Mouse (Mus musculus) embryo, embryonic 11.5 days (tissue): Measurements from ENCODE around the gene Nacc2.
A peak's percentile ranks its signal among the peaks of the same experiment; 100 is the strongest.

ENCODE experiments used
- DNase-seq: peaks from one replicate; pipeline ENCODE4 v3.0.0-alpha.2; 2012; ENCODE audit warnings: low read depth, low spot score

Gene Nacc2

DNA sequence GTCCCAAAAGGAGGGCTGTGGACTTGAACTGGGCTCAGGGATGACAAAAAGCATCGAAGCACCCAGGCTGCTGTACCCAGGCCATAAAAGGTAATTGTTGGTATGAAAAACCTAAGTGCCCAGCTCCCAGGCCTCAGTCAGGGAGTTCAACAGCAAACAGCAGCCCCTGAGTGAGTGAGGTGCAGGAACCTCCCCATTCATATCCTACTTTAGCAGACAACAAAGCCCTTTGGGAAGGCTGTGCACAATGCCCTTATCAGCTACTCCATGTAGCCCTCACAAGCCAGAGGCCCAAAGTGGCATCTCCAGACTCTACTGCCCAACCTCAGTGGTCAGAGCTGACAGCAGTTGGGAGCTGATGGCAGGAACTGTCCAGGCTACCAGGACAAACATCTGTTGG, 23.2 kb downstream of the Nacc2 start:
- no peak for DNase-seq

DNA sequence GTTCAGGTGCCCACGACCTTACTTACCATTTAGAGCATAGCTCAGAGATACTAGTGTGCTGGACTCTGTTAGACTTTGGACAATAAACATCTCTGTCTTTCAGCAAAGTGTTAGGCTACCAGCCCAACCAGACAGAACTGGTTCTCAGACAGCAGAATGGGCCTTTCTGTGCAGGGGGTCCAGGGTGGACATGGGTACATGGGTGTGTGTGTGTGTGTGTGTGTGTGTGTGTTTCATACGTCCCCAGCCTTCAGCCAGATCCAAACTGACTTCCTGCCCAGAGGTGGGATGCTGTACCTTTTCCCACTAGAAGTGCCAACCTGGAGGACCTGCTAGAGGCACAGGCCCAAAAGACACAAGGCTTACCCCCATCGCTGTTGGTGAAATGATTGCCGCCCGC, 23.8 kb downstream of the Nacc2 start:
- no peak for DNase-seq

DNA sequence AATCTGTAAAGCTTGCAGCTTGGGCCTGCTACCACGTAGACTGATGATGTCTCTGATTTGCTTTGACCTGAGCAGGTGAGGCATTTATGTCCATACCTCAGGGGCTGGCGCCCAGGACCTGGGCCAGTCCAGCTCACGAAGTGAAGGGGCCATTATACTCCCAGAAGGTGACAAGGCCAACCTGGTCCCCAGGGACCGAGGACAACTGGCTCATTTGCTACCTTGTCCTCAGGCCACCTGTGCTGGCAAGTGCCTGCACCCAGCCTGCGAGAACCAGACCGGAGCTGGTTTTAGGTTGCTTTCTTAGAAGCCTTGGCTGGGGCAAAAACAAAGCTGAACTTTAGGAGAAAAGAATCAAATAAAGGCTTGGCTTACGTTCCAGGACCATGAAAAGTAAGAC, 29.1 kb downstream of the Nacc2 start:
- no peak for DNase-seq

DNA sequence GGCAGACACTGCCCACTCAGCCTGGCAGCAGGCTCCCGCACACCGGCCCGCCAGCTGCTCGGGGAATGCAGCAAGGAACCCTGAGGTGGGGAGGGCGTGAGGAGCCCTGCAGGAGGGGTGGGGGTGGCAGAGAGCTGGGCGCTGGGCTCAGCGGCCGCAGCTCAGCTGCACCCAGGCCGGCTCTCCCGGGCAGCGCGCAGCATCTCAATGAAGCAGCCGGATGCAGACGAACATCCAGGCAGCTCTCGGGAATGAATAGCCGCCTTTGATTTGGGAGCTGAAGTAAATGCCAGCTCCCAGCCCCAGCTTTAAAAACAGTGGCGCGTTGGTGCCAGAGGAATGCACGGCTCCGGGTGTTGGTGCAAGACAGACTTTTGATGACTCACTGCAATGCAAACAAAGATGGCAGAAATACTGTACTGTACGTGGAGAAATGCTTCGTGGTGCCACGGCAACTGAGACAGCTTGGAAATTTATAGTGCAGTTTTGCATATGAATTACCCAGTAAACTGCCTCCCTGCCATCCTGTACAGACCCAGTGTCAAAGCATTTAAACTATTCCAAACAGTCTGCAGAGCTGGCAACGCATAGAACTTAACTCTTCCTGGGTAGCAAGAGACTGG, 31.1 kb downstream of the Nacc2 start:
- peak; percentile 35 for DNase-seq

DNA sequence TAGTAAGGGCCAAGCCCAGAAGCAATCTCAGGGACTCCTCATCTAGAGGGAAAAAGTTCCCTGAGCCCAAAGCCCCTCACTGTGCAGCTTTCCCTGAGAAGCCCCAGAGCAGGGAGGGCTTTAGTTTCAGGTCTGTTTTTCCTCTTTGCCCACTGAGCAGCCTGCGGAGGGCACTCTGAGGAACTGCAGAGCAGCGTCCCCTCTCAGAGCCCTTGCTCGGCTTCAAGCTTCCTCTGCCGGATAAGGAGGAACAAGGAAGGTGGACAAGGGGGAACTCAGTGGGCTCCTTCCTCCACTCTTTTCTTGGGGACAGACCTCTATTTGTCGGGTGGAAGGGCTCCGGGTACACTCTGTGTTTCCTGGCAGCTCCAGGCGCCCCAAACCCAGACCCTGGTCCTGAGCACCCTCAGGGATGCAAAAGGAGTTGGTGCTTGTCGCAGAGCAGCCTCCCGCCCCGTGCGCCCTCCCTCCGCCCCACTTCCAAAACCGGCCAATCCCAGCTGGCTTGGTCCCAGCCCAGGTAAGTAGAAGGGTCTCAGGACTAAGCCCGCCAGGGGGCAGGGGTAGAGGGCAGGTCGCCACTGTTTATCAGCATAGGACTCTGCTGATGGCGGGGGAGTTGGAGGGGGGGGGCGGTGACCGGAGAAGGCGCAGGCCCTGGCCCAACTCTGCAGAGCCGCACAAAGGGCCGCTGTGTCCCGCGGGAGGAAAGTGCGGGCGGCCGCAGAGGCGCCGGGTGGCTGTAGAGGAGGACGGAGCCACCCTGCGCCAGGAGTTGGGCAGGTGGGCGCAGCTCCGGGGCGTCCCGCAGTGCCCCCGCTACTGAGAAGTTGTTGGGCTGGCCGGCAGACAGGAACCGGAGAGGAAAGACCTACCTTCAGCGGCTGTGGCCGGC, 31.9 kb downstream of the Nacc2 start:
- DNase-seq: peak; percentile 32

DNA sequence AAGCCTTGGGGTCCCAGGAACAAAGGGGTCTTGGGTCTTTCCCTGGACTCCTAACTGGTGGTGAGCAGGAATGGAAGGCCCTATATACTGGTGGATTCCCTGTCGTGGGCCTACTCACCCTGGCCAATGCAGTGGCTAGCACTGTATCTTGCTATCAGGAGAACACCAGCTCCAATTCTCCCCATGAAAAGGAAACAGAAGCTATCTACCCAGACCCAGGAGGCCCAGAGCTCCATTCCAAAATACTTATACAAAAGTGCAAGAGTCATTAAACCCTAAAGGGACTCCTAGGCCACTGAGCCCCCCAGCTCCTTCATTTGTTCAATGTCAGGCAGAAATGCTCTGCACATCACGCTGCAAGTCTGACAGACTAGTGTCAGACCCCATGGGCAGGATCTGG, 34.0 kb downstream of the Nacc2 start:
- no peak for DNase-seq

DNA sequence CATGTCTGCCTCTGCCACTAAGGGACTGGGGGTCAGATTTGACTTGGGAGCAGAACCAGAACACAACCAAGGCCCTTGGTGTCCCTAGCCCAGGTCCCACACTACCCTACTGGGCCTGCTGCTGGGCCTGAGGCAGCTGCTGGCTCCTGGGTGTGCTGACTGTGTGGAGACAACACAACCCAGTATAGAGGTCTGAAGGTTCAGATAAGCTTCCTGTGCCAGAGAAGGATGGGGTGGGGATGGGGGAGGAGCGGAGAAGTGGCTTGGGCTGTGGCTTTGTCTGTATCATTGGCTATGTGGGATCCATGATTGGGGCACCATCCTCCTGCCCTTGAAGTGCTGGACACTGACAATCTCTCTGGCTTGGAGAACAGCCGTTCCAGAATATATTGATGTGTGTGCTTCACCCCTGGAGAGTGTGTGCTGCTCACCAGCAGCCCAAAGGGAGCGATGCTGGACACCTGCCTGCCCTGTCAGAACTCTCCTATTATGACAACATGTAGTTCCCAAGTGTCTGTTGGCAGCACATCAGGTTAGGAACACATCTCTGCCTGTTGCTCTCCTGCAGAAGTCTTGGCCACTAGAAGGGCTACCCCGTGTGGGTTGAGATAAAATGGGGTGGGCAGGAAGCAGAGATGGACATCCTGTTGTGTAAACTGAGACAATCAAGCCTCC, 36.0 kb downstream of the Nacc2 start:
- DNase-seq: no peak

DNA sequence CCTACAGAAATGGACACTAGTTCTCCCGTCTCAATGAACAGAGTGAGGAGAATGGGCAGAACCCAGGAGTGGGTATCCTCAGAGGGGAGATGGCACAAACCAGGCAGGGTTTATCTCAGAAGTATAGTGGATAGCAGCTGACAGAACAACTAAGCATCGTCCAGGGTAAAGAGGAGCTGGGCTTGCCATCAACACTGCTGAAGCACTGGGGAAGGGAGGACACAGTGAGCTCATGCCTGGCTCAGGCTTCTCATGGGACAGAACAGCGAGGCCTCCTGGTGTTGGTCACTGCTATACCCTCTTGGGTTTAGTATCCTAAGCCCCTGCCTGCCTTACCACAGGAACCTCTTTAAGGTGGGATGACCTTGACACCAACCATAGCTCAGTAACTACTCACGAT, 36.5 kb downstream of the Nacc2 start:
- DNase-seq: no peak

DNA sequence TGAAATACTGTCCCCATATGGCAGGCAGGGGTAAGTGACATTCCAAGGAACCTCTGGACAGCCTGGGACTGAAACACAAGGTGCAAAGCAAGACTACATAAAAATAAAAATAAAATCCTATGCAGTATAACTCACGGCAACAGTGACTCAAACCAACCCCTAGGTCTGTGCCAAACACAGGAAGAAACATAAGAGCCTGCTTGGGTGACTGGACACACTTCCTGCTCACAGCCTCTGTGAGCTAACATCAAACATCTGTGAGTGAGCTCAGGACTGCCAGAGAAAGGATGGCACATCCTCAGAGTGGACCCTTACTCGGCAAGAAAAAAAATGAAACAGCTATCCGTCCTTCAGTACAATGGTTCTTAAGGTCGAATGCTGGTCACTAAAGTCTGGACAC, 40.1 kb downstream of the Nacc2 start:
- no peak for DNase-seq

DNA sequence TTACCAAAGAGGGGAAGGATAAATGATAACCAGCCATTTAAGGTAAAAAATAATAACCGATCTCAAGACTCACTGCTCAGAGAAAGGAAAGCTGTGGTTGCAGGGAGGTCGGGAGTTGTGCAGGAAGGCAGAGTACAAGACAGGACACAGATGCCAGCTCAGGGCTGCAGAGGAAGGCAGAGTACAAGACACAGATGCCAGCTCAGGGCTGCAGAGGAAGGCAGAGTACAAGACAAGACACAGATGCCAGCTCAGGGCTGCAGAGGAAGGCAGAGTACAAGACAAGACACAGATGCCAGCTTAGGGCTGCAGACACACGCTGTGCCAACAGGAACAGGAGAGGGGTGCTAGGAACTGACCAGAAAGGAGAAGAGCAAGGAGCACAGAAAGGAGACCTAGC, 42.2 kb downstream of the Nacc2 start:
- DNase-seq: no peak

DNA sequence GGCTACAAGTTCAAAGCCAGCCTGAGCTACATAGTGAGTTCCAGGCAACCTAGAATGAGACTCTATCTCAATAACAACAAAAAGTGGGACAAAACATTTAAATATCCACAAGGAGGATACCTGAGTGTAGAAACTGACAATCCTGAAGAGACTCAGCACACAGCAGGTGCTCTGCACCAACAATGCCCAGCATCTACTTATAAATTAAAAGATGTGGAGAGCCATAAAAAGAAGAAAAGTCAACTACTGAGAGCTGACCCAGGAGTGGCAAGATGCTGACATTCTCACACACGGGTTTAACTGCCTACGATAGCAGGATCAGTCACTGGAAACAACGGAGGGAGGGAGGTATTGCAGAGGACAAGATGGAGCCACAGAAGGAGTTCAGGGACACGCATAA, 43.6 kb downstream of the Nacc2 start:
- no peak for DNase-seq

DNA sequence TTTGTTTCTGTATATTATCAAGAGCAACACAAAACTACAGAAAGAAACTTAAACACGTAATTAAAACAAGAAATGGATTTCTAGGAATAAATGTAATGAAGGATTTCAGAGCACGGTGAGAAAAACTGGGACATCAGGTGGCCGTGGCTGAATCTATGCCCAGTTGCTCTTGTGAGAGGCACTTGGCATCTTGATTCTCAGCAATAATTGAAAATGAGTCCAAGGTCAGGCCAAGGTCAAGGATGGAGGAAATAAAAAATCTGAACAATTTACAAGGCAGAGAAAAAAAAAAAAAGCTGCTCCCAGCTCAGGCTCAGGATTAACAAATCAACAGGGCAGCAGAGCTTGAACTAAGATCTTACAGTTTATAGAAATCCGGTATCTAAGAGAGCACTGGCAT, 46.0 kb downstream of the Nacc2 start:
- DNase-seq: no peak

DNA sequence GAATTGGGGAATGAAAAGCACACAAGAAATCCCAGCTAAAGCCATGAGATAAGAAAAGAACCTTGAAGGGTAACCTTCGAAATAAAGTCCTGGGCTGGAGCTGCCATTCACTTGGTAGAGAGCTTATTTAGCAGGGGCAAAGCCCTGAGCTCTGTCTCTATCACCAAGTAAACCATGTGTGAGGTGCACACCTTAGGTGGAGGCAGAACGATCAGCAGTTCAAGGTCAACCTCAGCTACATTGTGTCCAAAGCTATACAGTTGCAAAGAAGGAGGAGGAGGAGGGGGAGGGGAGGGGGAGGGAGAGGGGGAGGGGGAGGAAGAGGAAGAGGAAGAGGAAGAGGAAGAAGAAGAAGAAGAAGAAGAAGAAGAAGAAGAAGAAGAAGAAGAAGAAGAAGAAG, 46.9 kb downstream of the Nacc2 start:
- DNase-seq: no peak

DNA sequence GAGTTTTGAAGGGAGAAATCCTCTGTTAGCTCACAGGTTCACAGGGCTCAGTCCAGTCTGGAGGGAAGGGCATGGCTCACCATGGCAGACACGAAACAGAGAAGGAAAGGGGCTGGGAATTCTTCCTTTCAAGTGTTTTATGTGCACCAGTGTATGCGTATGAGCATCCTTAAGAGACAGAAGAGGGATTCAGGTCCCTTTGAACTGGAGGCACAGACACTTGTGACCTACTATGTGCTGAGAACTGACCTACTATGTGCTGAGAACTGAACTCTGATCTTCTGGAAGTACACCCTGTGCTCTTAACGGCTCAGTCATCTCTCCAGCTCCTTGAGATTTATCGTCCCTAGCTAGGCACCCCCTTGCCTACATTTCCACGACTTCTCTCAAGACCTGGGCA, 48.5 kb downstream of the Nacc2 start:
- no peak for DNase-seq

DNA sequence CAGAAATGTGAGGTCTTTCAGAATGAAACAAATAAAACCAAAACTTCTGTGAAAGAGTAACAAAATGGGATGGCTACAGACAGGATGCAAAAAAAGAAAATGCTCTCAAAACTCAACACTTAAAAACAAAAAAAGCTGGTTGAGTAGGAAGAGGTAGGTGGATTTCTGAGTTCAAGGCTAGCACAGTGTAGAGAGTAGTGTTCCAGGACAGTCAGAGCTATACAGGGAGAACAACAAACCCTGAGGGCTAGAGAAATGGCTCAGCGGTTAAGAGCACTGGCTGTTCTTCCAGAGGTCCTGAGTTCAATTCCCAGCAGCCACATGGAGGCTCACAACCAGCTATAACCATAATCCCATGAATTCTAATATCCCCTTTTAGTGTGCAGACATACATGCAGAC, 54.4 kb downstream of the Nacc2 start:
- DNase-seq: no peak

DNA sequence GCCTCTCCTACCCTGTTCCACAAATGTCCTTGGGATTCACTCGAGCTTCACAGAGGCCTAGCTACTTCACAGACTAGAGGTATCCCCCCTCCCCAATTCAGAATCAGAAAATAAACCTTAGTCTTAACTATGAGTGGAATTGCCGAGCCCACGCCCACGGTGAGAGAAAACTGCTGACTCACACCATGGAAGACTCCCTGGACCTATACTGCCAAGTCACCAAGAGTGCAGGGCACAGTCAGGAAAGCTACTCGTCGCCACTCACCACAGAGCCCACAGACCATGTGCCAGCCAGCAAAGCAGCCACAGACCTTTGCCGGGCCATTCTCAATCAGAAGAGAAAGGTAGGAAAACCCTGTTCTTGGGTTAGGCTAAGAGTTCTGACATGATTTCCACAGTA, 54.8 kb downstream of the Nacc2 start:
- no peak for DNase-seq

DNA sequence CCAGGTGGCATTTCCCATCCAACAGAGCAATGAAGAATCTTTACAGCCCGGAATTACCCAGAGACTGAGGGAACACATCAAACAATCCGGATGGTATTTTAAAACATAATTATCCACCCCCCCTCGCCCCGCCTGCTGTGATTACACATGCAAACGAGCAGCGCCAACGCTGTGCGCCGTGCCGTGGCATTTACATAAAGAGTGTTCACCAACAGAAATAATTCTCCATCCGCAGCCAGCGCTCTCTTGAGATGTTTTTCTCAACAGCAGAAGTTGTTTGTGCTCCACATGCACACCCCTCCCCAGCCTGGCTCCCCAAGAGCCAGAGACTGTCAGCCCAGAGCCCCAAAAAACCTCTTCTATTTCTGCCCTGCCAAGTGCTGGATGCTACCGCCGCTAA, 56.5 kb downstream of the Nacc2 start:
- no peak for DNase-seq

DNA sequence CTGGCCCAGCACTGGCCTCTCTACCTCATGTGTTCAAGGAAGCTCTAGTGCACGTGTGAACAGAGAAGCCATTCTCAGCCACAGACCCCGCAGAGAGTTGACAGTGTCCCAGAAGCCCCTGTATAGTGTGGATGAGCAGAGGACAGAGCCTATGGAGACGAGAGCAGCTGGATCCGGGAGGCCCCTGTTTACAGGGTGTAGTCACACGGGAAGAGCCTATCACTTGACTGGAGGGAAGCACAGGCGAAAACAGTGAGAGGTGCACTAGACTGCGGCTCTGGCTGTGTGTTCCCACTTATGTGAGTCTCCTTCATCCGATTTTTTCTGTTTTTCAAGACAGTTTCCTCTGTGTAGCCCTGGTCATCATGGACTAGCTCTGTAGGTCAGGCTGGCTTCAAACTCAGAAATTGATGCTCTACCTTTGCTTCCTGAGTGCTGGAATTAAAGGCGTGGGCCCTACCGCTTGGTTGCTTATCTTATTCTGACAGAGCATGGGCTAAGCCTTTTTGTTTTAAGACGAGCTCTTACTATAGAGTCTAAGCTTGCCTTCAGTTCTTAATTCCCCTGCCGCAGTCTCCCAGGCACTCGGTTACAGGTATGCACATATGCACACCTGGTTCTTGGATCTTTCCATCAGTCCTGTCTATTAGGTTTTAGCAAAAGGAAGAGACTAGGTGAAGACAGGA, 60.1 kb downstream of the Nacc2 start:
- DNase-seq: no peak

DNA sequence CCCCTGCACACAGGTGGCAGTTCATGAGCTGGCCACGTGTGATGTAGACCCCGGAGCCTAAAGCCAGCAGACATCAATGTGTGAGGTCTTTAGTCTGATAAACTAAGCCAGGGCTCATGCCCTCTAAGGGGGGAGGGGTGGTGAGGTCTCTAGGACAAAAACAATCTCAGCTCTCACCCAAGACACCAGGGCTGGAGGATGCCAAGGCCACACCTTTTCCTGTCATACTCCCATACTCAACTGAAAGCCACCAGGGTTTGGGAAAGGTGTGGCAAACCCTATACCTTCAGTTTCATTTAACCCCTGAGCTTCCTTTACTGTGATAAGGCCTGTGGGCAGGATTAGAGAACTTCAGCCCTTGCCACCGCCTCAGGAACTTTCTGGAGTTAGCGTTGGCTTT, 60.8 kb downstream of the Nacc2 start:
- DNase-seq: no peak

DNA sequence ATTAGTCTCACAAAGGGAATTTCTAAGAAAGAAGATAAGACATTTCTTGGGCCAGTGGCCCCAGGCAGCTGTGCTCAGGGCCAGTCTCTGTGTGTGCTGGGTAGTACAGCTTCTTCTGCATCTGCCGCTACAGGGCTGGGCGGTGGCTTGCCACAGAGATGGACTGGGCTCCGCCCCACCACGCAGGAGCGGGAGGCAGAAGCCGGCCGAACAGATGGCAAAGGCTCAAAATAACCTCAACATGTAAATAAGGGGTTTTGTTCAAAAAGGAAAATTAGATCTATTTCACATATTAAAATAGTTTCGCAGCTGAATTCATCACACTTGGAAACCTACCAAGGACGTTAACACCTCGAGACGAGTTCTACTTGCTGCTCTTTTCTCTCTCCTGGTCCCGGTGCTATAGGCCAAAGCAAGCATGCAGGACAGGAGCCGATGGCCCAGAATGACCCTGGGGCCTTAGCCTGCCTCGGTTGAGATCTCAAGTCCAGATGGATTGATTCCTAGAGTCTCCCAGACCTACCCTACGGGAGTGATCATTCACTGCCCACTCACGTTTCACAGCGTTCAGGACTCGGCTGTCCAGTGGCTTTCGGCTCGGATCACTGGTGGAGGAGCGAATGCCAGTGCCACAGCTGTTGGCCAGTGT, 61.9 kb downstream of the Nacc2 start:
- no peak for DNase-seq

DNA sequence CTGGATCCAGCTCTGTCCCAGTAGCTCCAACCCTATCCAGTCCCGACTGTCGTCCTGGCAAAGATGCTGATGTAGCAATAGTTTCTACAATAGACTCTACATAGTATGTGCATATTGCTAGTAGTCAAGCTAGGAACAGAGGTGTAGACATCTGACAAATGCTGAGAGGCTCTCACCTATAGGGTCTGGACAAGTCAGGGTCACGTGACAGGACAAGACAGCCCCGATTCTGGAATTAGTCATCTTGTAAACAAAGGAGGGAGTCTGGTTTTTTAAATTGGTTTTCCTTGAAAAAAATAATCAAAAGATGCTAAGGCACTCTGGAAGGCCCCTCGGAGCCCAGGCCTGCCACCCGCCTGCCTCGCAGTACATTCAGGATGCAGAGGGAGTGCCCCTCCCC, 66.0 kb downstream of the Nacc2 start:
- no peak for DNase-seq

DNA sequence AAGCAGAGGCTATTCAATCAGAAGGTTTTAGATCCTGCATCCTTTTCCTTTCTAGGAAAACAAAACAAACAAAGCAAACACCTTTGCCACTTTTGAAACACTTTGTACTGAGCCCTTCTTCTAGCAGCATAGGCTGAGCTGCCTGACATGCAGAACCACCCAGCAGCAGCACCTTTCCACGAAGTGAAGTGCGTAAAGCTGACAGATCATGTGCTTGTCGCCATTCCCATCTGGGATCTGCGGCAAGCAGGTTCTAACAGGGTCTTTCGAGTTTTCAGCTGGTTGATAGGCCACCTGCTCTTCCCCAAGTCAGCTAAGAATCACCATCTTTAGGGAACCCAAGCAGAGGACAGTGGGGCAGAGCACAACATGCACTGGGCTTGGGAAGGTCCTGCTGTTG, 66.8 kb downstream of the Nacc2 start:
- no peak for DNase-seq
